Mouse (Mus musculus): Measurements from ENCODE around the gene Pdzrn3. TPM values are rescaled to one million over a fixed set of nuclear protein-coding genes. Genes with fewer than 3 reads are reported as not detected.

The Pdzrn3 gene
- polyA plus RNA-seq, 1 experiment from 2014 or later = 16.5 TPM

- WGBS = 90% methylated on average over 2 of the region's 2 CpGs
- Histone ChIP-seq H3K4me1 (ENCODE audit: control insufficient read depth, insufficient read depth, low read length) (no peaks in the 10 kb centered on the region), H3K27ac (ENCODE audit: low read depth, low read length) (no peak overlapping the region), H3K4me3 (ENCODE audit: low read depth, low read length) (no peak overlapping the region), H3K4me2 (ENCODE audit: low read length) (no peak overlapping the region), H3K27me3 (replicated peaks; ENCODE audit: control insufficient read depth, insufficient read depth, low read length) (no peaks in the 10 kb centered on the region), H3K36me3 (ENCODE audit: control insufficient read depth, insufficient read depth, low read length) (no peaks in the 10 kb centered on the region), H3K9me3 (replicated peaks; ENCODE audit: control insufficient read depth, low read length) (no peaks in the 10 kb centered on the region), H3K9ac (ENCODE audit: low read length) (no peak overlapping the region)
- ATAC-seq (no peak), DNase-seq (ENCODE audit: low spot score) (no peak)
Observed at GRCm38 (mm10) chr6:101392801-101393117, 15.1 kb upstream of the Pdzrn3 start.

GRCm38 (mm10) chr6:101392107-101392800, 14.6 kb upstream of the Pdzrn3 start:
- no peak for DNase-seq (ENCODE audit: low spot score)
- no peaks in the 10 kb centered on the region for H3K27me3 ChIP-seq (replicated peaks; ENCODE audit: control insufficient read depth, insufficient read depth, low read length)
- no peaks in the 10 kb centered on the region for H3K9me3 ChIP-seq (replicated peaks; ENCODE audit: control insufficient read depth, low read length)
- H3K4me3 ChIP-seq (ENCODE audit: low read depth, low read length) = no peak overlapping the region
- H3K36me3 ChIP-seq (ENCODE audit: control insufficient read depth, insufficient read depth, low read length) = no peaks in the 10 kb centered on the region
- H3K27ac ChIP-seq (ENCODE audit: low read depth, low read length) = no peak overlapping the region
- no peak overlapping the region for H3K4me2 ChIP-seq (ENCODE audit: low read length)
- no peaks in the 10 kb centered on the region for H3K4me1 ChIP-seq (ENCODE audit: control insufficient read depth, insufficient read depth, low read length)
- H3K9ac ChIP-seq (ENCODE audit: low read length) = no peak overlapping the region
- WGBS = 80% methylated on average over 8 of the region's 8 CpGs
- no peak for ATAC-seq

GRCm38 (mm10) chr6:101385490-101385889, 7.8 kb upstream of the Pdzrn3 start:
- ATAC-seq (peak; percentile 60; the same call in 1 of the 2 replicates), DNase-seq (ENCODE audit: low spot score) (peak; percentile 45)

GRCm38 (mm10) chr6:101384958-101385357, 7.3 kb upstream of the Pdzrn3 start:
- H3K4me2 ChIP-seq (ENCODE audit: low read length) = no peak overlapping the region
- H3K27ac ChIP-seq (ENCODE audit: low read depth, low read length) = no peak overlapping the region
- no peak for ATAC-seq
- no peaks in the 10 kb centered on the region for H3K36me3 ChIP-seq (ENCODE audit: control insufficient read depth, insufficient read depth, low read length)
- H3K9me3 ChIP-seq (replicated peaks; ENCODE audit: control insufficient read depth, low read length) = no peaks in the 10 kb centered on the region
- WGBS = 68% methylated on average over 7 of the region's 7 CpGs
- peaks cover 5% of the 10 kb centered on the region; the same call in 1 of the 2 replicates for H3K4me1 ChIP-seq (ENCODE audit: control insufficient read depth, insufficient read depth, low read length)
- H3K9ac ChIP-seq (ENCODE audit: low read length) = no peak overlapping the region
- no peaks in the 10 kb centered on the region for H3K27me3 ChIP-seq (replicated peaks; ENCODE audit: control insufficient read depth, insufficient read depth, low read length)
- H3K4me3 ChIP-seq (ENCODE audit: low read depth, low read length) = no peak overlapping the region
- peak; percentile 45 for DNase-seq (ENCODE audit: low spot score)

More at GRCm38 (mm10) chr6:101385490-101385889, 7.8 kb upstream of the Pdzrn3 start:
- no peak overlapping the region for H3K4me2 ChIP-seq (ENCODE audit: low read length)
- WGBS = 45% methylated on average over 7 of the region's 7 CpGs
- no peak overlapping the region for H3K4me3 ChIP-seq (ENCODE audit: low read depth, low read length)
- no peaks in the 10 kb centered on the region for H3K27me3 ChIP-seq (replicated peaks; ENCODE audit: control insufficient read depth, insufficient read depth, low read length)
- H3K9ac ChIP-seq (ENCODE audit: low read length) = no peak overlapping the region
- no peaks in the 10 kb centered on the region for H3K9me3 ChIP-seq (replicated peaks; ENCODE audit: control insufficient read depth, low read length)
- peaks cover 5% of the 10 kb centered on the region; the same call in 1 of the 2 replicates for H3K4me1 ChIP-seq (ENCODE audit: control insufficient read depth, insufficient read depth, low read length)
- no peak overlapping the region for H3K27ac ChIP-seq (ENCODE audit: low read depth, low read length)
- no peaks in the 10 kb centered on the region for H3K36me3 ChIP-seq (ENCODE audit: control insufficient read depth, insufficient read depth, low read length)

- Histone ChIP-seq H3K4me1 (ENCODE audit: control insufficient read depth, insufficient read depth, low read length) (peaks cover 5% of the 10 kb centered on the region; the same call in 1 of the 2 replicates), H3K27ac (ENCODE audit: low read depth, low read length) (no peak overlapping the region), H3K4me2 (ENCODE audit: low read length) (no peak overlapping the region), H3K4me3 (ENCODE audit: low read depth, low read length) (no peak overlapping the region), H3K9ac (ENCODE audit: low read length) (no peak overlapping the region), H3K9me3 (replicated peaks; ENCODE audit: control insufficient read depth, low read length) (no peaks in the 10 kb centered on the region), H3K27me3 (replicated peaks; ENCODE audit: control insufficient read depth, insufficient read depth, low read length) (no peaks in the 10 kb centered on the region), H3K36me3 (ENCODE audit: control insufficient read depth, insufficient read depth, low read length) (no peaks in the 10 kb centered on the region)
- 56% methylated on average over 6 of the region's 6 CpGs for WGBS
- ATAC-seq (no peak), DNase-seq (ENCODE audit: low spot score) (no peak)
Observed at GRCm38 (mm10) chr6:101384476-101384875, 6.8 kb upstream of the Pdzrn3 start.

- Histone ChIP-seq H3K27ac (ENCODE audit: low read depth, low read length) (no peak overlapping the region), H3K9ac (ENCODE audit: low read length) (no peak overlapping the region), H3K36me3 (ENCODE audit: control insufficient read depth, insufficient read depth, low read length) (no peaks in the 10 kb centered on the region), H3K9me3 (replicated peaks; ENCODE audit: control insufficient read depth, low read length) (no peaks in the 10 kb centered on the region), H3K4me3 (ENCODE audit: low read depth, low read length) (no peak overlapping the region), H3K27me3 (replicated peaks; ENCODE audit: control insufficient read depth, insufficient read depth, low read length) (0 out of 2 replicates have a peak, but pooled peaks cover 5% of the 10 kb centered on the region), H3K4me1 (ENCODE audit: control insufficient read depth, insufficient read depth, low read length) (peaks cover 5% of the 10 kb centered on the region; the same call in 1 of the 2 replicates), H3K4me2 (ENCODE audit: low read length) (no peak overlapping the region)
- DNase-seq (ENCODE audit: low spot score) (no peak), ATAC-seq (no peak)
- 74% methylated on average over 4 of the region's 4 CpGs for WGBS
Observed at GRCm38 (mm10) chr6:101382891-101383290, 5.2 kb upstream of the Pdzrn3 start.

GRCm38 (mm10) chr6:101379546-101379945, 1.8 kb upstream of the Pdzrn3 start:
- DNase-seq (ENCODE audit: low spot score) (no peak), ATAC-seq (no peak)
- Histone ChIP-seq H3K27me3 (replicated peaks; ENCODE audit: control insufficient read depth, insufficient read depth, low read length) (peaks cover 11% of the 10 kb centered on the region; the same call in 1 of the 2 replicates), H3K4me3 (ENCODE audit: low read depth, low read length) (no peak overlapping the region), H3K9me3 (replicated peaks; ENCODE audit: control insufficient read depth, low read length) (no peaks in the 10 kb centered on the region), H3K4me1 (ENCODE audit: control insufficient read depth, insufficient read depth, low read length) (peaks cover 7% of the 10 kb centered on the region; the same call in 1 of the 2 replicates), H3K4me2 (ENCODE audit: low read length) (no peak overlapping the region), H3K27ac (ENCODE audit: low read depth, low read length) (no peak overlapping the region), H3K9ac (ENCODE audit: low read length) (no peak overlapping the region), H3K36me3 (ENCODE audit: control insufficient read depth, insufficient read depth, low read length) (no peaks in the 10 kb centered on the region)
- WGBS = 42% methylated on average over 3 of the region's 3 CpGs

- Histone ChIP-seq H3K4me2 (ENCODE audit: low read length) (peak overlapping the region; percentile 100), H3K4me3 (ENCODE audit: low read depth, low read length) (peak overlapping the region; percentile 52), H3K27ac (ENCODE audit: low read depth, low read length) (peak overlapping the region; percentile 52), H3K36me3 (ENCODE audit: control insufficient read depth, insufficient read depth, low read length) (no peaks in the 10 kb centered on the region), H3K27me3 (replicated peaks; ENCODE audit: control insufficient read depth, insufficient read depth, low read length) (peaks cover 11% of the 10 kb centered on the region; the same call in 1 of the 2 replicates), H3K4me1 (ENCODE audit: control insufficient read depth, insufficient read depth, low read length) (peaks cover 7% of the 10 kb centered on the region; the same call in 1 of the 2 replicates), H3K9ac (ENCODE audit: low read length) (peak overlapping the region; percentile 62), H3K9me3 (replicated peaks; ENCODE audit: control insufficient read depth, low read length) (no peaks in the 10 kb centered on the region)
- ATAC-seq = peak; percentile 91
- peak; percentile 88 for DNase-seq (ENCODE audit: low spot score)
- WGBS = 0% methylated on average over 25 of the region's 29 CpGs
Observed at GRCm38 (mm10) chr6:101377935-101378609, 375 bp upstream of the Pdzrn3 start.
